12 mouse cellular contexts compared by ENCODE assay signal in the genomic region with DNA sequence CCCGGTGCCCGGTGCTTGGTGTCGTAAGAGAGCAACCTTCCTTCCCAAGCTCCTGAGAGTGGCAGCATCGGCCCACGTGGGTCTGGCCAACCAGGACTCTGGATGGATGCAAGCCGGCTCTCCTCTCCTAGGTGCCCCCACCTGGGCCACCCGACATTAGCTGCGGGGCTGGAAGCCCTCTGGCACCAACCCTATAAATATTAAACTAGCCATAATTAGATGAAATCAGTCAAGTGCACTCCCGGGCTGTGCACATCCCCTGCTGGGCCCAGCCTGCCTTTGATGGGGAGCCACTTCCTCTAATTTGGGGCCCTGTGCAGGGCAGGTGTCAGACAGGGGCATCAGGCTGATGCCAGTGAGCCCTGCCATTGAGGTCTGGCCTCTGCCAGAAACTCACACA.
DNase-seq lines count a peak whose midpoint lies in the region; ATAC-seq lines count a peak whose summit lies in the region.
"Had no signal": no experiment of that assay in that cellular context is flagged by ENCODE, and none has a peak within 500 bp of the region (broad histone marks: within the 10 kb centered on the region; RNA-seq: fewer than 3 reads in every experiment).

No protein-coding gene starts in this region.

- peak overlapping the region; percentile 64 for H3K27ac ChIP-seq in midbrain, embryonic 13.5 days
- H3K27ac ChIP-seq in midbrain, embryonic 11.5 days (ENCODE audit: low read depth, low read length) = no peak overlapping the region
- no peak overlapping the region for H3K27ac ChIP-seq in forebrain, embryonic 13.5 days
- peak overlapping the region; percentile 58 for H3K27ac ChIP-seq in midbrain, embryonic 14.5 days (replicated peaks; ENCODE audit: low read depth, low read length)

- WGBS in midbrain, embryonic 13.5 days = 53% methylated on average over 9 of the region's 9 CpGs
- 82% methylated on average over 9 of the region's 9 CpGs for WGBS in midbrain, embryonic 11.5 days
- WGBS in forebrain, embryonic 13.5 days = 50% methylated on average over 9 of the region's 9 CpGs
- WGBS in midbrain, embryonic 14.5 days = 45% methylated on average over 9 of the region's 9 CpGs

- H3K9me3 ChIP-seq in midbrain, embryonic 13.5 days = no peaks in the 10 kb centered on the region
- H3K9me3 ChIP-seq in midbrain, embryonic 11.5 days (ENCODE audit: control insufficient read depth, low read length) = no peaks in the 10 kb centered on the region
- H3K9me3 ChIP-seq in forebrain, embryonic 13.5 days (replicated peaks) = no peaks in the 10 kb centered on the region
- no peaks in the 10 kb centered on the region for H3K9me3 ChIP-seq in midbrain, embryonic 14.5 days (ENCODE audit: control insufficient read depth, low read length)
- H3K9me3 ChIP-seq: heart, embryonic 12.5 days had no signal

- no peak overlapping the region for H3K4me2 ChIP-seq in midbrain, embryonic 13.5 days (replicated peaks)
- H3K4me2 ChIP-seq in midbrain, embryonic 11.5 days = no peak overlapping the region
- no peak overlapping the region for H3K4me2 ChIP-seq in forebrain, embryonic 13.5 days
- H3K4me2 ChIP-seq in midbrain, embryonic 14.5 days (ENCODE audit: low read length) = no peak overlapping the region
- H3K4me2 ChIP-seq: heart, embryonic 12.5 days had no signal

- no peaks in the 10 kb centered on the region for H3K36me3 ChIP-seq in midbrain, embryonic 13.5 days
- H3K36me3 ChIP-seq in midbrain, embryonic 11.5 days (ENCODE audit: control insufficient read depth, insufficient read depth, low read length) = no peaks in the 10 kb centered on the region
- H3K36me3 ChIP-seq in forebrain, embryonic 13.5 days (ENCODE audit: poor library complexity, severe bottlenecking) = no peaks in the 10 kb centered on the region
- no peaks in the 10 kb centered on the region for H3K36me3 ChIP-seq in midbrain, embryonic 14.5 days (ENCODE audit: control insufficient read depth, insufficient read depth, low read length)
- H3K36me3 ChIP-seq: heart, embryonic 12.5 days had no signal

- peaks cover 52% of the 10 kb centered on the region for H3K4me1 ChIP-seq in midbrain, embryonic 13.5 days (replicated peaks)
- H3K4me1 ChIP-seq in midbrain, embryonic 11.5 days (ENCODE audit: control insufficient read depth, insufficient read depth, low read length) = 0 out of 2 replicates have a peak, but pooled peaks cover 2% of the 10 kb centered on the region
- peaks cover 28% of the 10 kb centered on the region for H3K4me1 ChIP-seq in forebrain, embryonic 13.5 days
- 0 out of 2 replicates have a peak, but pooled peaks cover 9% of the 10 kb centered on the region for H3K4me1 ChIP-seq in midbrain, embryonic 14.5 days (ENCODE audit: control insufficient read depth, insufficient read depth, low read length)

- DNase-seq in cerebellum, postnatal 10 days = peak; percentile 46
- DNase-seq in cerebellum, adult 11-12 months = no peak
- no peak for DNase-seq in midbrain, embryonic 11.5 days (ENCODE audit: low spot score, missing footprints)
- peak; percentile 76 for DNase-seq in midbrain, embryonic 14.5 days
- no peak for DNase-seq in testis, postnatal 14 days (ENCODE audit: low spot score)
- no peak for DNase-seq in gastrocnemius, adult 8-10 months (ENCODE audit: low spot score in 2 of 2)
- DNase-seq: cerebellum, adult 9-10 months; gastrocnemius, postnatal 25 days; right cerebral cortex, postnatal 4 days had no signal

- peak; percentile 59 for ATAC-seq in midbrain, embryonic 13.5 days
- no peak for ATAC-seq in midbrain, embryonic 11.5 days (ENCODE audit: low FRiP score)
- peak; percentile 54 for ATAC-seq in forebrain, embryonic 13.5 days
- ATAC-seq in midbrain, embryonic 14.5 days (ENCODE audit: low FRiP score, low TSS enrichment) = peak; percentile 69

- no peaks in the 10 kb centered on the region for H3K27me3 ChIP-seq in midbrain, embryonic 13.5 days
- no peaks in the 10 kb centered on the region for H3K27me3 ChIP-seq in midbrain, embryonic 11.5 days (ENCODE audit: control insufficient read depth, insufficient read depth, low read length)
- 0 out of 2 replicates have a peak, but pooled peaks cover 3% of the 10 kb centered on the region for H3K27me3 ChIP-seq in forebrain, embryonic 13.5 days
- H3K27me3 ChIP-seq in midbrain, embryonic 14.5 days (ENCODE audit: control insufficient read depth, insufficient read depth, low read length) = no peaks in the 10 kb centered on the region

- H3K4me3 ChIP-seq in midbrain, embryonic 13.5 days (replicated peaks) = no peak overlapping the region
- H3K4me3 ChIP-seq in midbrain, embryonic 11.5 days (ENCODE audit: low read depth, low read length) = no peak overlapping the region
- H3K4me3 ChIP-seq in forebrain, embryonic 13.5 days = no peak overlapping the region
- H3K4me3 ChIP-seq in midbrain, embryonic 14.5 days (replicated peaks; ENCODE audit: low read depth, low read length) = no peak overlapping the region
- H3K4me3 ChIP-seq: heart, embryonic 12.5 days had no signal

- no peak overlapping the region for H3K9ac ChIP-seq in midbrain, embryonic 13.5 days (replicated peaks)
- H3K9ac ChIP-seq in midbrain, embryonic 11.5 days (ENCODE audit: low read length) = no peak overlapping the region
- no peak overlapping the region for H3K9ac ChIP-seq in forebrain, embryonic 13.5 days
- H3K9ac ChIP-seq in midbrain, embryonic 14.5 days (replicated peaks; ENCODE audit: low read length) = 0 out of 2 replicates have a peak overlapping the region, but pooled peaks have one; percentile 6
- H3K9ac ChIP-seq: heart, embryonic 12.5 days had no signal

Comparison
In these comparisons a context has a peak if more than half of its experiments do, and no peak if none do; other contexts are left out.
1. DNase-seq: peak in cerebellum, postnatal 10 days (2 of 2) and midbrain, embryonic 14.5 days (single experiment); none in cerebellum, adult 11-12 months (single experiment), midbrain, embryonic 11.5 days (single experiment), testis, postnatal 14 days (single experiment) and gastrocnemius, adult 8-10 months (0 of 2).
2. H3K27ac ChIP-seq: peak in midbrain, embryonic 13.5 days (single experiment) and midbrain, embryonic 14.5 days (single experiment); none in midbrain, embryonic 11.5 days (single experiment) and forebrain, embryonic 13.5 days (single experiment).